In the genomic region with DNA sequence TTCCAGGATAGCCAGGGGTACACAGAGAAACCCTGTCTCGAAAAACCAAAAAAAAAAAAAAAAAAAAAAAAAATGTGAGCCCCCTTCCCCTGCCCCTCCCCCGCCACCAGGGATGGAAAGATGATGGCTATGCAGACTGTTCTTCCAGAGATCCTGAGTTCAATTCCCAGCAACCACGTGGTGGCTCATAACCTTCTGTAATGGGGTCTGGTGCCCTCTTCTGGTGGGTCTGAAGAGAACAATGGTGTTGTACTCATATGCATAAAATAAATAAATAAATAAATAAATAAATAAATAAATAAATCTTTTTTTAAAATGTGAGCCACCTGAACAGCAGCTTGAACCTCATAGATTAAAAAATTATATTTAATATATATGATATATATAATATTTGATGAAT, we compare ENCODE assay signal across 11 mouse cellular contexts. TPM values are rescaled to one million over a fixed set of nuclear protein-coding genes. Genes with fewer than 3 reads are reported as not detected.
DNase-seq lines count a peak whose midpoint lies in the region; ATAC-seq and TF ChIP-seq lines count a peak whose summit lies in the region.
"Not testable (repeated sequence)": the region's sequence is repeated elsewhere in the genome, so short reads cannot be mapped to it uniquely, and the experiment has no call there.
"Had no signal": no experiment of that assay in that cellular context is flagged by ENCODE, and none has a peak within 500 bp of the region (broad histone marks: within the 10 kb centered on the region; RNA-seq: fewer than 3 reads in every experiment).

No protein-coding gene starts in this region.

- H3K9me3 ChIP-seq in embryonic facial prominence, embryonic 11.5 days (replicated peaks; ENCODE audit: control insufficient read depth, low read length); hindbrain, embryonic 11.5 days (ENCODE audit: control insufficient read depth, low read length); kidney, postnatal 0 days (replicated peaks; ENCODE audit: low read length); liver, postnatal 0 days (ENCODE audit: low read length): not testable (repeated sequence)

- peak; percentile 45 for TF ChIP-seq CTCF in kidney, postnatal 0 days (IDR thresholded peaks at IDR 0.05; ENCODE audit: low read depth)
- peak; percentile 41; the same call in 1 of the 2 replicates for TF ChIP-seq CTCF in liver, postnatal 0 days (IDR thresholded peaks at IDR 0.05; ENCODE audit: low read depth)

- H3K36me3 ChIP-seq in embryonic facial prominence, embryonic 11.5 days (replicated peaks; ENCODE audit: control insufficient read depth, insufficient read depth, low read depth, low read length); hindbrain, embryonic 11.5 days (ENCODE audit: control insufficient read depth, insufficient read depth, low read length); kidney, postnatal 0 days (ENCODE audit: insufficient read depth, low read length); liver, postnatal 0 days (replicated peaks; ENCODE audit: insufficient read depth, low read length): not testable (repeated sequence)

- DNase-seq in A20 (ENCODE audit: low read depth, low spot score) (peak; percentile 27), NIH3T3 (ENCODE audit: low read depth) (peak; percentile 21)
- DNase-seq in embryonic facial prominence, embryonic 11.5 days (ENCODE audit: low spot score): peak; percentile 14
- DNase-seq in hindbrain, embryonic 11.5 days (ENCODE audit: low spot score): peak; percentile 32
- DNase-seq in kidney, postnatal 0 days (ENCODE audit: low spot score); liver, postnatal 0 days: not testable (repeated sequence)
- peak; percentile 37 for DNase-seq in retina, embryonic 14.5 days (ENCODE audit: low spot score)
- peak; percentile 14 for DNase-seq in thymus, postnatal 14 days

- ATAC-seq in embryonic facial prominence, embryonic 11.5 days (replicated peaks; ENCODE audit: insufficient number of reproducible peaks, low FRiP score, low TSS enrichment, low read depth); hindbrain, embryonic 11.5 days (ENCODE audit: low FRiP score); kidney, postnatal 0 days (replicated peaks; ENCODE audit: low FRiP score, low read depth); liver, postnatal 0 days: not testable (repeated sequence)

- WGBS in embryonic facial prominence, embryonic 11.5 days: 51% methylated on average over 2 of the region's 3 CpGs
- WGBS in hindbrain, embryonic 11.5 days: 57% methylated on average over 2 of the region's 3 CpGs
- WGBS in kidney, postnatal 0 days: 57% methylated on average over 2 of the region's 3 CpGs
- WGBS in liver, postnatal 0 days (ENCODE audit: insufficient replicate concordance): 47% methylated on average over 2 of the region's 3 CpGs

- not testable (repeated sequence) for H3K27ac ChIP-seq in embryonic facial prominence, embryonic 11.5 days (replicated peaks; ENCODE audit: low read depth, low read length); hindbrain, embryonic 11.5 days (ENCODE audit: low read depth, low read length); kidney, postnatal 0 days; liver, postnatal 0 days (ENCODE audit: low read depth)

- not testable (repeated sequence) for TF ChIP-seq EP300 in liver, postnatal 0 days (IDR thresholded peaks at IDR 0.05; ENCODE audit: low read depth)

- H3K27me3 ChIP-seq in embryonic facial prominence, embryonic 11.5 days (ENCODE audit: control insufficient read depth, insufficient read depth, low read length); hindbrain, embryonic 11.5 days (ENCODE audit: control insufficient read depth, insufficient read depth, low read length); kidney, postnatal 0 days (ENCODE audit: insufficient read depth, low read length); liver, postnatal 0 days (ENCODE audit: insufficient read depth, low read length): not testable (repeated sequence)

- H3K9ac ChIP-seq in embryonic facial prominence, embryonic 11.5 days (replicated peaks; ENCODE audit: low read length); hindbrain, embryonic 11.5 days (ENCODE audit: low read depth, low read length); kidney, postnatal 0 days (ENCODE audit: low read depth, low read length); liver, postnatal 0 days (replicated peaks): not testable (repeated sequence)

- not testable (repeated sequence) for H3K4me3 ChIP-seq in embryonic facial prominence, embryonic 11.5 days (ENCODE audit: low read depth, low read length); hindbrain, embryonic 11.5 days (ENCODE audit: low read depth, low read length); kidney, postnatal 0 days (replicated peaks; ENCODE audit: low read depth, low read length); liver, postnatal 0 days (ENCODE audit: low read depth, low read length)

- not testable (repeated sequence) for H3K4me1 ChIP-seq in embryonic facial prominence, embryonic 11.5 days (ENCODE audit: control insufficient read depth, insufficient read depth, low read length); hindbrain, embryonic 11.5 days (replicated peaks; ENCODE audit: control insufficient read depth, insufficient read depth, low read length); kidney, postnatal 0 days (replicated peaks; ENCODE audit: insufficient read depth, low read length); liver, postnatal 0 days (ENCODE audit: insufficient read depth)

- not testable (repeated sequence) for H3K4me2 ChIP-seq in embryonic facial prominence, embryonic 11.5 days (ENCODE audit: low read depth, low read length); hindbrain, embryonic 11.5 days (replicated peaks; ENCODE audit: low read depth, low read length); kidney, postnatal 0 days (ENCODE audit: low read length); liver, postnatal 0 days (ENCODE audit: low read depth, low read length)

RNA-seq across cellular contexts. Expression of a gene that starts 35.6 kb away (rescaled TPM):
- 80.0 and 83.9 TPM in 2 replicates for polyA plus RNA-seq in embryonic facial prominence, embryonic 11.5 days (2014; fragmentation: Nextera tagmentation; extraction: Ambion mirVana)
- polyA plus RNA-seq in hindbrain, embryonic 11.5 days (2014; fragmentation: Nextera tagmentation; extraction: Ambion mirVana): 95.3 and 105 TPM in 2 replicates
- polyA plus RNA-seq in kidney, postnatal 0 days (2015; fragmentation: Nextera tagmentation; extraction: Ambion mirVana): 142 and 151 TPM in 2 replicates
- polyA plus RNA-seq in liver, postnatal 0 days (2015; fragmentation: Nextera tagmentation; extraction: Ambion mirVana): 45.1 and 49.1 TPM in 2 replicates

RNA-seq across cellular contexts. Expression of a gene that starts 36.5 kb away (rescaled TPM):
- 79.5 and 93.0 TPM in 2 replicates for polyA plus RNA-seq in embryonic facial prominence, embryonic 11.5 days (2014; fragmentation: Nextera tagmentation; extraction: Ambion mirVana)
- polyA plus RNA-seq in hindbrain, embryonic 11.5 days (2014; fragmentation: Nextera tagmentation; extraction: Ambion mirVana): 108 and 109 TPM in 2 replicates
- 52.6 and 54.0 TPM in 2 replicates for polyA plus RNA-seq in kidney, postnatal 0 days (2015; fragmentation: Nextera tagmentation; extraction: Ambion mirVana)
- polyA plus RNA-seq in liver, postnatal 0 days (2015; fragmentation: Nextera tagmentation; extraction: Ambion mirVana): 18.3 and 19.2 TPM in 2 replicates

RNA-seq across cellular contexts. Expression of a gene that starts 36.7 kb away (rescaled TPM):
- polyA plus RNA-seq in embryonic facial prominence, embryonic 11.5 days (2014; fragmentation: Nextera tagmentation; extraction: Ambion mirVana): 0.53 and 1.2 TPM in 2 replicates
- polyA plus RNA-seq in hindbrain, embryonic 11.5 days (2014; fragmentation: Nextera tagmentation; extraction: Ambion mirVana): 0.08 and 0.71 TPM in 2 replicates
- 1.6 and 2.5 TPM in 2 replicates for polyA plus RNA-seq in kidney, postnatal 0 days (2015; fragmentation: Nextera tagmentation; extraction: Ambion mirVana)
- polyA plus RNA-seq in liver, postnatal 0 days (2015; fragmentation: Nextera tagmentation; extraction: Ambion mirVana): not detected in 2 replicates
- polyA plus RNA-seq: C2C12; liver, embryonic 12.5 days; stomach, embryonic 14.5 days had no signal

RNA-seq across cellular contexts. Expression of a gene that starts 48.5 kb away (rescaled TPM):
- polyA plus RNA-seq in embryonic facial prominence, embryonic 11.5 days (2014; fragmentation: Nextera tagmentation; extraction: Ambion mirVana): 1.2 and 1.8 TPM in 2 replicates
- 1.8 and 1.9 TPM in 2 replicates for polyA plus RNA-seq in hindbrain, embryonic 11.5 days (2014; fragmentation: Nextera tagmentation; extraction: Ambion mirVana)
- 3.3 and 3.7 TPM in 2 replicates for polyA plus RNA-seq in kidney, postnatal 0 days (2015; fragmentation: Nextera tagmentation; extraction: Ambion mirVana)
- polyA plus RNA-seq in liver, postnatal 0 days (2015; fragmentation: Nextera tagmentation; extraction: Ambion mirVana): 3.9 and 4.5 TPM in 2 replicates

RNA-seq across cellular contexts. Expression of a gene that starts 56.7 kb away (rescaled TPM):
- 49.9 and 55.9 TPM in 2 replicates for polyA plus RNA-seq in embryonic facial prominence, embryonic 11.5 days (2014; fragmentation: Nextera tagmentation; extraction: Ambion mirVana)
- polyA plus RNA-seq in hindbrain, embryonic 11.5 days (2014; fragmentation: Nextera tagmentation; extraction: Ambion mirVana): 47.2 and 50.3 TPM in 2 replicates
- 39.0 and 40.2 TPM in 2 replicates for polyA plus RNA-seq in kidney, postnatal 0 days (2015; fragmentation: Nextera tagmentation; extraction: Ambion mirVana)
- polyA plus RNA-seq in liver, postnatal 0 days (2015; fragmentation: Nextera tagmentation; extraction: Ambion mirVana): 8.5 and 9.2 TPM in 2 replicates
